Mouse (Mus musculus) limb, embryonic 15.5 days (tissue): Measurements from ENCODE around the gene Zfp770. TPM values are rescaled to one million over a fixed set of nuclear protein-coding genes. Genes with fewer than 3 reads are reported as not detected.

Experiments
- ATAC-seq: fragments of 200-750 bp; cut with Nextera tagmentation; 2 replicates; pipeline ENCODE4 v1.8.0; 2017; ENCODE audit warnings: low read depth, moderate TSS enrichment; ENCODE audit not compliant: insufficient number of reproducible peaks, low FRiP score, low TSS enrichment
- H3K27ac ChIP-seq: fragments of 300-500 bp; sonication (generic); 2 replicates; pipeline ENCODE4 v1.5.1; 2015; ENCODE audit warnings: moderate library complexity, mild to moderate bottlenecking, inconsistent platforms
- H3K27me3 ChIP-seq: fragments of 300-500 bp; sonication (generic); 2 replicates; pipeline ENCODE4 v1.6.1; 2015; ENCODE audit warnings: inconsistent platforms
- H3K36me3 ChIP-seq: fragments of 300-500 bp; sonication (generic); 2 replicates; pipeline ENCODE4 v1.6.1; 2015; ENCODE audit warnings: inconsistent platforms
- H3K4me1 ChIP-seq: fragments of 300-500 bp; sonication (generic); 2 replicates; pipeline ENCODE4 v1.6.1; 2015; ENCODE audit warnings: inconsistent platforms
- H3K4me2 ChIP-seq: fragments of 300-500 bp; sonication (generic); 2 replicates; pipeline ENCODE4 v1.6.1; 2015; ENCODE audit warnings: mild to moderate bottlenecking, inconsistent platforms
- H3K4me3 ChIP-seq: fragments of 300-500 bp; sonication (generic); 2 replicates; pipeline ENCODE4 v1.5.1; 2015; ENCODE audit warnings: mild to moderate bottlenecking, inconsistent platforms
- H3K9ac ChIP-seq: fragments of 300-500 bp; sonication (generic); 2 replicates; pipeline ENCODE4 v1.6.1; 2015; ENCODE audit warnings: inconsistent platforms
- H3K9me3 ChIP-seq: fragments of 300-500 bp; sonication (generic); 2 replicates; pipeline ENCODE4 v1.6.1; 2016; ENCODE audit warnings: inconsistent platforms
- WGBS: fragments of 180-500 bp; shearing (Covaris S2); methylation state at CpG from one replicate; pipeline ENCODE4 v1.1.7; 2015; 5-methylcytosine and 5-hydroxymethylcytosine counted together
- polyA plus RNA-seq: library from polyadenylated mRNA; unstranded; fragments of >200 nt; fragmentation: Nextera tagmentation; extraction: Ambion mirVana; gene quantifications from 2 replicates; pipeline ENCODE4 v1.2.1, GENCODE M21; 2015

Zfp770 gene
- polyA plus RNA-seq, 1 experiment from 2014 or later = 4.1 TPM

- H3K36me3 ChIP-seq = peaks cover 11% of the 10 kb centered on the region
- H3K4me1 ChIP-seq = peaks cover 8% of the 10 kb centered on the region
- H3K9ac ChIP-seq = peak overlapping the region; percentile 70
- ATAC-seq = peak; percentile 67; the same call in 1 of the 2 replicates
- H3K4me2 ChIP-seq = peak overlapping the region; percentile 63
- H3K4me3 ChIP-seq = peak overlapping the region; percentile 70
- no peak overlapping the region for H3K27ac ChIP-seq
- under 1% methylated on average over 44 of the region's 44 CpGs for WGBS
- H3K9me3 ChIP-seq = no peaks in the 10 kb centered on the region
- H3K27me3 ChIP-seq = no peaks in the 10 kb centered on the region
Measured at GRCm38 (mm10) chr2:114174651-114175484, 26.4 kb downstream of the Zfp770 start.

GRCm38 (mm10) chr2:114173248-114173647 lies 28.0 kb downstream of the Zfp770 start:
- Histone ChIP-seq H3K4me1 (peaks cover 8% of the 10 kb centered on the region), H3K9me3 (no peaks in the 10 kb centered on the region), H3K4me2 (no peak overlapping the region), H3K4me3 (no peak overlapping the region), H3K9ac (no peak overlapping the region), H3K27ac (no peak overlapping the region), H3K36me3 (peaks cover 11% of the 10 kb centered on the region), H3K27me3 (no peaks in the 10 kb centered on the region)
- no peak for ATAC-seq

GRCm38 (mm10) chr2:114167837-114168236 lies 33.4 kb downstream of the Zfp770 start:
- no peaks in the 10 kb centered on the region for H3K4me1 ChIP-seq
- no peak for ATAC-seq
- no peak overlapping the region for H3K4me2 ChIP-seq
- H3K4me3 ChIP-seq = no peak overlapping the region
- no peak overlapping the region for H3K27ac ChIP-seq
- H3K9ac ChIP-seq = no peak overlapping the region
- no peaks in the 10 kb centered on the region for H3K27me3 ChIP-seq
- H3K36me3 ChIP-seq = peaks cover 41% of the 10 kb centered on the region
- no peaks in the 10 kb centered on the region for H3K9me3 ChIP-seq

- Histone ChIP-seq H3K4me1 (no peaks in the 10 kb centered on the region), H3K9ac (no peak overlapping the region), H3K4me3 (no peak overlapping the region), H3K27me3 (no peaks in the 10 kb centered on the region), H3K27ac (no peak overlapping the region), H3K9me3 (no peaks in the 10 kb centered on the region), H3K4me2 (no peak overlapping the region), H3K36me3 (peaks cover 46% of the 10 kb centered on the region)
- 88% methylated on average over 1 of the region's 1 CpGs for WGBS
- ATAC-seq = no peak
Measured at GRCm38 (mm10) chr2:114161978-114162377, 39.3 kb downstream of the Zfp770 start.

- Histone ChIP-seq H3K4me3 (no peak overlapping the region), H3K9ac (no peak overlapping the region), H3K36me3 (peaks cover 57% of the 10 kb centered on the region), H3K4me2 (no peak overlapping the region), H3K4me1 (no peaks in the 10 kb centered on the region), H3K27ac (no peak overlapping the region), H3K27me3 (no peaks in the 10 kb centered on the region), H3K9me3 (no peaks in the 10 kb centered on the region)
- 86% methylated on average over 4 of the region's 4 CpGs for WGBS
- no peak for ATAC-seq
Measured at GRCm38 (mm10) chr2:114157345-114157744, 43.9 kb downstream of the Zfp770 start.

GRCm38 (mm10) chr2:114156639-114157038 lies 44.6 kb downstream of the Zfp770 start:
- no peak for ATAC-seq
- no peaks in the 10 kb centered on the region for H3K4me1 ChIP-seq
- H3K4me3 ChIP-seq = no peak overlapping the region
- H3K9me3 ChIP-seq = no peaks in the 10 kb centered on the region
- no peak overlapping the region for H3K9ac ChIP-seq
- peaks cover 57% of the 10 kb centered on the region for H3K36me3 ChIP-seq
- H3K4me2 ChIP-seq = no peak overlapping the region
- no peak overlapping the region for H3K27ac ChIP-seq
- H3K27me3 ChIP-seq = no peaks in the 10 kb centered on the region
- WGBS = 100% methylated on average over 1 of the region's 1 CpGs

- ATAC-seq = no peak
- Histone ChIP-seq H3K4me3 (no peak overlapping the region), H3K36me3 (peaks cover 61% of the 10 kb centered on the region)
Measured at GRCm38 (mm10) chr2:114153247-114153646, 48.0 kb downstream of the Zfp770 start.

GRCm38 (mm10) chr2:114146864-114147458 lies 54.3 kb downstream of the Zfp770 start:
- H3K9me3 ChIP-seq = no peaks in the 10 kb centered on the region
- H3K36me3 ChIP-seq = peaks cover 60% of the 10 kb centered on the region
- ATAC-seq = no peak
- no peak overlapping the region for H3K27ac ChIP-seq
- H3K4me3 ChIP-seq = no peak overlapping the region
- no peaks in the 10 kb centered on the region for H3K4me1 ChIP-seq
- WGBS = 80% methylated on average over 15 of the region's 15 CpGs
- H3K27me3 ChIP-seq = no peaks in the 10 kb centered on the region
- H3K9ac ChIP-seq = no peak overlapping the region
- no peak overlapping the region for H3K4me2 ChIP-seq

More at GRCm38 (mm10) chr2:114153247-114153646, 48.0 kb downstream of the Zfp770 start:
- Histone ChIP-seq H3K27ac (no peak overlapping the region), H3K4me2 (no peak overlapping the region), H3K4me1 (no peaks in the 10 kb centered on the region), H3K9me3 (no peaks in the 10 kb centered on the region), H3K9ac (no peak overlapping the region), H3K27me3 (no peaks in the 10 kb centered on the region)
- WGBS = 94% methylated on average over 6 of the region's 6 CpGs

GRCm38 (mm10) chr2:114145315-114145801 lies 55.9 kb downstream of the Zfp770 start:
- H3K4me3 ChIP-seq = no peak overlapping the region
- no peak overlapping the region for H3K9ac ChIP-seq
- 58% methylated on average over 6 of the region's 6 CpGs for WGBS
- ATAC-seq = no peak
- H3K27me3 ChIP-seq = no peaks in the 10 kb centered on the region
- no peaks in the 10 kb centered on the region for H3K4me1 ChIP-seq
- no peaks in the 10 kb centered on the region for H3K9me3 ChIP-seq
- H3K36me3 ChIP-seq = peaks cover 69% of the 10 kb centered on the region
- no peak overlapping the region for H3K4me2 ChIP-seq
- H3K27ac ChIP-seq = no peak overlapping the region

- no peak for ATAC-seq
- Histone ChIP-seq H3K27me3 (no peaks in the 10 kb centered on the region), H3K27ac (no peak overlapping the region), H3K4me2 (no peak overlapping the region), H3K9ac (no peak overlapping the region), H3K4me1 (no peaks in the 10 kb centered on the region), H3K36me3 (peaks cover 69% of the 10 kb centered on the region), H3K9me3 (no peaks in the 10 kb centered on the region), H3K4me3 (no peak overlapping the region)
- WGBS = 75% methylated on average over 5 of the region's 5 CpGs
Measured at GRCm38 (mm10) chr2:114144915-114145314, 56.4 kb downstream of the Zfp770 start.

GRCm38 (mm10) chr2:114143842-114144241 lies 57.4 kb downstream of the Zfp770 start:
- Histone ChIP-seq H3K4me3 (no peak overlapping the region), H3K36me3 (peaks cover 75% of the 10 kb centered on the region), H3K9me3 (no peaks in the 10 kb centered on the region), H3K9ac (no peak overlapping the region), H3K27me3 (no peaks in the 10 kb centered on the region), H3K27ac (no peak overlapping the region), H3K4me1 (no peaks in the 10 kb centered on the region), H3K4me2 (no peak overlapping the region)
- WGBS = 91% methylated on average over 6 of the region's 6 CpGs
- ATAC-seq = no peak
